Mouse (Mus musculus) liver, adult (tissue): Measurements from ENCODE around the gene Slc2a9.

Experiments used
- GATA4 ChIP-seq: IDR thresholded peaks from 2 replicates; pipeline ENCODE4 v1.6.1; 2014; ENCODE audit warnings: mild to moderate bottlenecking, low read length; ENCODE audit not compliant: insufficient replicate concordance

Slc2a9 gene

GRCm38 (mm10) chr5:38446316-38446975, 56.5 kb downstream of the Slc2a9 start:
- no peak for TF ChIP-seq GATA4

DNA sequence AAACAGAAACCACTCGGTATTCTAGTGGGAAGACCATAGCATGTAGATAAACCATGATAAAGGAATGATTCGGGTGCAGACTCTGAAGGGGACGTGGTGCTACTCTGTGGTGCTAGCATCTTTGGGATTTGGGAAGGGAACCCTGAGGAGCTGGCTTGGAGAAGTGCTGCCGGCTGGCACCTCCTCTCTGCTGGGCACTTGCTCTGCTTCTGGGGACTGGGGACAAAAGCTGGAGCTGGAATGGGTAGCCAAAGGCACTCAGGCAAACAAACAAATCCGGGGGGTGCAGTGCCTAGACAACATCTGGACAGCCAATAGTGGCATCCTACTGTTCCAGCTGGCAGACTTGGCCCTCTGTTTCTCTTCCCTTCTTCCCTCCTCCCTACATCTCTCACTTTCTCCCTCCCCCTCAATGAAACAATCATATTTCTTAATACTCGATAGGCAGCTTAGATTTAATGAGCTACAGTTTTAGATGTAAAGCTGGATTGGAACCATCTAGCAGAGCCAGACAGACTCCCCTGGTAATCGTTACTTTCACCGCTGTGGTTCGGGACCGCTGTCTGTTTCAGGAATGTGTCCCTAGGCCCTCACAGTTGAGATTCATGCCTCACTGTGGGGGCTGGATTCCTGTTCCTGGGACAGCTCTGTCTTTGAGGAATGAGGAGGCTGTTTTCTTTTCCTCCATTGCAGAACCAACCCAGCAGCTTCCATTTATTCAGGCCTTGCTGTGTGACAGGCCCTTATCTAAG, 61.7 kb downstream of the Slc2a9 start:
- TF ChIP-seq GATA4: no peak

GRCm38 (mm10) chr5:38440252-38441005, 62.5 kb downstream of the Slc2a9 start:
- no peak for TF ChIP-seq GATA4

GRCm38 (mm10) chr5:38436681-38437080, 66.3 kb downstream of the Slc2a9 start:
- no peak for TF ChIP-seq GATA4

DNA sequence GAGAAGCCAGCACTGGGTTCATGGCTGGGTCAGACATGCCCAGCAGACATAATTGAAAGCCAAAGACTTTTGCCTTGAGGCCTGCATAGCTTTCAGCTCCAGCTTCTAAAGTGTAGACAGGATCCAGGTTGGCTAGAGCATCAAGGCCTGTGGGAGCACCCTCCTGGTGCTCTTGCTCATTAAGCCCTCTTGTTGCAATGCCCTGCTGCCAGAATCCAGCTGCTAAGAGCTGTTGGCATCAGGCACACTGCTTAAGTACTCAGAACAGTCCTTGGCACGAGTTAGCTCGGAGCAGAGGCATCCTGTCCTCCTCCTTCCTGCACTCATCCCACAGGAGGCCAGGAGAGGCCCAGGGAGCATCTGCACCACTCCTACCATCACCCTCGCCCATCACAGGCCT, 68.1 kb downstream of the Slc2a9 start:
- TF ChIP-seq GATA4: no peak

- TF ChIP-seq GATA4: no peak
Measured at GRCm38 (mm10) chr5:38431201-38431600, 71.7 kb downstream of the Slc2a9 start.

GRCm38 (mm10) chr5:38429106-38429505, 73.8 kb downstream of the Slc2a9 start:
- no peak for TF ChIP-seq GATA4

DNA sequence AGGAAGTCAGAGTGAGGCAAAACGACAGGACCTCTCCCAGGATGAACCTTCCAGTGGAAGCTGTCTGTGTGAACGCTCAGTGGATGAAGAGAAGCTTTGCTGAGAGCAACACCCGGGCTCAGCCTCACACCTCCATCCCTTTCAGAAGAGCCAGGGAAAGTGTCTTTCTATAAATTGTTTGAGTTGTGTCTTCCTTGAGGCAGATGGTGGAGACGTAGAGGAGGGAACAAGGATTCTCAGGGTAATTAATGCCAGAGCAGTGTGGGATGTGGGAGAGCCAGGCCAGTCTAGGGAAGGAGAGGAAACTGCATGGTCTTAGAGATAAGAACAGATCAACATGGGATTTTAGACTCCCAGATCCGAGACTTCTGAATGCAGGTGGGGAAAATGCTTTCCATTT, 75.2 kb downstream of the Slc2a9 start:
- TF ChIP-seq GATA4: no peak

GRCm38 (mm10) chr5:38425569-38425968, 77.4 kb downstream of the Slc2a9 start:
- TF ChIP-seq GATA4: no peak

- no peak for TF ChIP-seq GATA4
Measured at GRCm38 (mm10) chr5:38422426-38422825, 80.5 kb downstream of the Slc2a9 start.

DNA sequence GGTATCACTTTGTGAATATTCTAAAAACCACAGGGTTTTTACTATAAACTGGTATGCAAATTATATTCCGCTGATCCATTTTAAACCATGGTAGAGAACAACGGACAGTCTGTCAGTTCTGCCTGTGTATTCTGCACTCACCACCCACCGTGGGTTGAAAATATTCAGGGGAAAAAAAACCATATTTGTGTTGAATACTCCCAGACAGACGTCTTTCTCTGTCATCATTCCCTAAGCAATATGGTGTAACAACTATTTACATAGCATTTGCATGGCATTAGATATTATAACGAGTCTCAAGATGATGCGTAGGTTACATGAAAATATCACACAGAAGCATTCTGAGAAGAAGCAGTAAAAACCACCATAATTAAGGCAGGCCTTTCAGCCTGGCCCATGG, 84.1 kb downstream of the Slc2a9 start:
- no peak for TF ChIP-seq GATA4

DNA sequence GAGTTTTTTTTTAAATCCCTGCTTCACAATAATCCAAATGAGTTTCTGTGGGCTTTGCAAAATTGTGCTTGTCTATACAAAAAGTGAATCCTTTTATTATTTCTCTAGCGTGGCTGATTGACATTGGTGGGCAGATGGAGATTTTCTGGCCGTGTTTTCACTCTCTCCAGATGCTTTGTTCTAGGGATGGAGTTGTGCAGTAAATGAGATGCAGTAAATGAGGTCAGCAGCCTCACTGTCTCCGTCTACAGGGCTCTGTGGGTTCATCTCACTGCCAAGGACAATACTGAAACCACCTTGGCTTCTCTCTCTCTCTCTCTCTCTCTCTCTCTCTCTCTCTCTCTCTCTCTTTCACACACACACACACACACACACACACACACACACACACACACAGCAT, 99.3 kb downstream of the Slc2a9 start:
- TF ChIP-seq GATA4: no peak

GRCm38 (mm10) chr5:38402288-38402687, 100.7 kb downstream of the Slc2a9 start:
- TF ChIP-seq GATA4: no peak

DNA sequence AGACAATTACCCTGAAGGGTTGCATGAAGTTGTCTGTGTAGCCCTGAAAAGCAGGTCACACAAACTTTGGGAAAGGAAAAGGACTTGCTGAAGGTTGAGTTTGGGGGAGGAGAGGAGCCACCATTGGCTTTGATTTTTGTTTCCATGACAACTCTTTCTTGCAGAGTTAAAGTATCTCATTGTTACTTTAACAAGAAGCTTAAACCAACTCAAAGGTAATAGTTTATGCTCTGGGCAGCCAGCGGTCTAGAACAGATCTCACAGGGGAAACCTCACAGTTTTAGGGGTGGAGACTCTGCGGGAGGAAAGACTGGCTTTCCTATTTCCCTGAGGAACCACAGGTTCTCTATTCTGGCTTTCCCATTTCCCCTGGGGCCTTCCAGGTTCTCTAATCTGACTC, 114.1 kb downstream of the Slc2a9 start:
- TF ChIP-seq GATA4: no peak

DNA sequence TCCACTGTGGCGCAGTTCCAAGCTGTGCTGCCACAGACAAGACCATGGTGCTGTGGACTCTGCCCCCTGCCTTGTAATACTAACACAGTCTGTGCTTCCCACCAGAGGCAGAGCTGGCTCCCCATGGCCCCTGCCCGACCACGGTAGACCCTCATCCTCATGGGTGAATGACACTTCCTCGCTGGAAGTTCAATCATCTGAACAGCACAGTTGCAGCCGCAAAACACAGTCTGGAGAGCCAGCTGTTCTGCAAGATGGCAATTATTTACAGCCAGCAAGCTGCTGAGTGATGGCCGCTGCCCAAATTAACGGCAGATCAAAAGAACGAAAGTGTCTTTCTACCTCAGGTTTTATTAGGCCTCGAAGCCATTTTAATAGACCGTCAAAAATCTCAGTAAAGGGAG, 114.5 kb downstream of the Slc2a9 start:
- no peak for TF ChIP-seq GATA4

- no peak for TF ChIP-seq GATA4
Measured at GRCm38 (mm10) chr5:38379970-38380369, 123.0 kb downstream of the Slc2a9 start.

DNA sequence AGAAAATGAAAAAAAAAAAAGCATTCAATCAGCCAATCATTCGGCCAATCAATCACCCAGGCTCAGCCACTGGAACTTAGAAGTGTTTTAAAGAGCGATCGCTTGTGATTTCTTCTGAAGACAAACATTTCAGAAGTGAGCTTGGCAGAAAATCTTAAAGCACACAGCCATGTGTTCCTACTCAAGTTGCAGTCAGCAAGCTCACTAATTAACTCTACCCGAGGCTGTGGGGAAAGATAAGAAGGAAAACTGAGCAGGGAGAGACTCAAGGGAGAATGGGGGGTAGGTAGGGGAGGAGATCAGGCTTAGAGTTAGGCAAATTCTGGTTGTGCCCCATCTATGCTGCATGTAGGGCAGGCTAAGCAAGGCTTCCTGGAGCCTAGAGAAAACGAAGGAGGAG, 130.6 kb downstream of the Slc2a9 start:
- TF ChIP-seq GATA4: no peak

DNA sequence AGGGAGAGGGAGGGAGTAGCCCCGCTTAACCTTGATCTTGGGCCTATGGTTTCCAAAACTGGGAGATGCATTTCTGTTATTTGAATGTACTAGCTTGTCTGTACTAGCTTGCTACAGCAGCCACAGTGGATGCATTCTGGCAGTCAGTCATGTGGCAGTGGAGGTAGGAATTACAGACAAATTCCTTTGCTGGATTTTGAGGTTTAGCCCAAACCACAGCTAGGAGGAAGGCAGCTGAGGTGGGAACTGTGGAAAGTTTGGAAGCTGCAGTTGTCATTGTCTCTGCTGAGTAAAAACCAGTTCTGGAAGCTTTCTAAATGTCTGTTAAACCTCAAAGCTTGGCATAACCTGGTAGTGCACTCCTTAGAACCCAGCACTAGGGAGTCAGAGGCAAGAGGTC, 131.6 kb downstream of the Slc2a9 start:
- no peak for TF ChIP-seq GATA4
